Mouse (Mus musculus) urinary bladder, adult 18-20 months (tissue): ENCODE results near the gene Ap2b1.
"Not testable (repeated sequence)": the region's sequence is repeated elsewhere in the genome, so short reads cannot be mapped to it uniquely, and the experiment has no call there.

Source experiments
- DNase-seq, 2 experiments: peaks; one replicate each; pipeline ENCODE4 v3.0.0; 2022; ENCODE audit warnings: low spot score in 2 of 2, mixed read lengths in 2 of 2

The Ap2b1 gene

DNA sequence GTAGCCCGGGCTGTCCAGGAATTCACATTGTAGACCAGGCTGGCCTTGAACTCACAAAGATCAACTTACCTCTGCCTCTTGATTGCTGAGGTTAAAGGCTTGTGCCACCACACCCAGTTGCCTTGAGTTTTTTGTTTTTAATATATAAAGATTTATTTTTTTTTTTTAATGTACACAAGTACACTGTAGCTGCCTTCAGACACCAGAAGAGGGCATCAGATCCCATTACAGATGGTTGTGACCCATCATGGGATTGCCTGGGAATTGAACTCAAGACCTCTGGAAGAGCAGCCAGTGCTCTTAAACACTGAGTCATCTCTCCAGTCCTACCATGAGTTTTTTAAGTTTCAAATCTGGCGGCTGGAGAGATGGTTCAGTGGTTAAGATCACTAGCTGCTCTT is 2.6 kb downstream of the Ap2b1 start:
- no peak for DNase-seq

- DNase-seq: no peak
Observed at GRCm38 (mm10) chr11:83302124-83302523, 3.3 kb downstream of the Ap2b1 start.

DNA sequence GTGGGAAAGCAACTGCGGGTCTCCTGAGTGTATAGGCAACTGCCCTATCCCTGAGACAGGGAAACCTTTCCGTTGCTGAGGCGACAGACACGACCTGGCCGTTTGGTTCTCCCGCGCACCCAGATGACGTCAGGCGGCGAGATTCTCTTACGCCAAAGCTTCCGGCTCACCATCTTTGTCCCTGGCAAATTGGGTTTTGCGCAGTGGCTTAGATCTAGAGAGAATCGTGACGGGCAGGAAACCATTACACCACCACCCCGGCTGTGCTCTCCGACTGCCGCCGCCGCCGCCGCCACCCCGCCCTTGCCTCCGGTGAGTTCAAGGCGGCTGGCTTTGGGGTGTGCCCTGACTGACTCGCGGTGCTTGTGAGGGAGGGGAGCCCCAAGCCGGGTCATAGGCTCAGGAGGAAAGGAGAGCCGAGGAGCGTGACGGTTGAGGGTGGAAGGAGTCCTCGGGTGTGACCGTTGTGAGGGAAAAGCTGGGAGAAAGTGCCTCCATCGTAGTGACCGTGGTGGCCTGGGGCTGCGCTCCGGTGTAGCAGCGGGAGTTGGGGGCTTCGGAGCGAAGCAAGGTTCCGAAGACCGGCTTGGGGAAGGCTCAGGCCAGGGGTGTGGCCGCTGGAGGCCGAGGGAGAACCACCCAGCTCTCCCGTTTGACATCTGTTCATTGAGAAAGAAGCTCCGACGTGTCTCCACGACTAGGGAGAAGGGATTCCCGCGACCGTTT is 3.9 kb downstream of the Ap2b1 start, which contains the start of gene Pex12:
Gene Pex12 (minus strand): TSS at position 61 of the 726 bp plus-strand sequence.
- DNase-seq: peak; percentile 90

GRCm38 (mm10) chr11:83303751-83304150 is 4.9 kb downstream of the Ap2b1 start:
- peak in 1 of 2 experiments; percentile 34 for DNase-seq

DNA sequence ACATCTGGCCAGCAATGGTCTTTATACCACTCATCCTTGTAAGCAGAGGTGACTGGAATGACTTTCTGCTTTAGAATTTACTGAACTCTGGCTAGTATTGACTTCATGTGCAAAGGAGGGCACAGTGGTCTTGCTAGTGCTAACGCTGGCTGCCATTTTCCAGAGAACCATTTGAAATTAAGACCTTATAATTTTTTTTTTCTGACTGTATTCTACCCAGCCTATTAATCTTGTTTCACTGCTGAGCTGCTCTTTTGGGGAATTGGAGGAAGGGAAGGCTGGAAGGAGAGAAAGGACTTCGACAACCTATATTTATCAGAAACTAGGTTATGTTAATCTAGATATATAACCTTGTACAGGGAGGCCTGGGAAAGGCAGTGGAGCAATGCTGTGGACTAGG is 5.7 kb downstream of the Ap2b1 start:
- no peak for DNase-seq

- DNase-seq: no peak
Observed at GRCm38 (mm10) chr11:83306700-83307253, 8.0 kb downstream of the Ap2b1 start.

- DNase-seq: no peak
Observed at GRCm38 (mm10) chr11:83312471-83312870, 13.6 kb downstream of the Ap2b1 start.

DNA sequence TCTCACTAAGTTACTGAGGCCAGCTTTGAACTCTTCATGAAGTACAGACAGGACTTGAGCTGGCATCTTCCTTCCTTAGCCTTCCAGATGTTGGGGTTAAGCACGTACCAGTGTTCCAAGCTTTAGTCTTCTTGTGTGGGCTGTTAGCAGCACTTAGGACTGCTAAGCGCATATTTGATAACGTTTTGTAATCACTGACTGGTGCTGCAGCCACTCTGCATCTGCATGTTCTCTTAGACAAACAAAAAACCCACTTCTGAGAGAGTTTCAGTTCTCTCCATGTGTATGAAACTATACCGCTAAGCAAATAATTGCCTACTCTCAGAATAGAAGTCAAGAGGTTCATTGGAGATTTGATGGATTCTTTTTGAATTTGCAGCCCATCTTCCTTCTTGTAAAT is 20.2 kb downstream of the Ap2b1 start:
- no peak for DNase-seq

DNA sequence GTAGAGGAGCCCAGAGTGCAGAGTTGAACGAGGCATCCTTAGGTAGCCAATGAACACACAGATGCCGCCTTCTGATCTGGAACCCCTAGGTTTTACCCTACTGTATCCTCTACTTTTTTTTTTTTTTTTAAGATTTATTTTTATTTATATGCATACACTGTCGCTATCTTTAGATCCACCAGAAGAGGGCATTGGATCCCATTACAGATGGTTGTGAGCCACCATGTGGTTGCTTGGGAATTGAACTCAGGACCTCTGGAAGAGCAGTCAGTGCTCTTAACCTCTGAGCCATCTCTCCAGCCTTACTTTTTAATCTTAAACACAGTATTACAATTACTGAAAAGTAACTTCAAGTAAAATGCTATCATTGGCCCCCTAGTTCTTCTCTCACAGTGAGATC is 27.9 kb downstream of the Ap2b1 start:
- not testable (repeated sequence) for DNase-seq

GRCm38 (mm10) chr11:83327427-83327826 is 28.6 kb downstream of the Ap2b1 start:
- DNase-seq: peak in 1 of 2 experiments; percentile 34

- no peak for DNase-seq
Observed at GRCm38 (mm10) chr11:83335826-83336225, 37.0 kb downstream of the Ap2b1 start.

DNA sequence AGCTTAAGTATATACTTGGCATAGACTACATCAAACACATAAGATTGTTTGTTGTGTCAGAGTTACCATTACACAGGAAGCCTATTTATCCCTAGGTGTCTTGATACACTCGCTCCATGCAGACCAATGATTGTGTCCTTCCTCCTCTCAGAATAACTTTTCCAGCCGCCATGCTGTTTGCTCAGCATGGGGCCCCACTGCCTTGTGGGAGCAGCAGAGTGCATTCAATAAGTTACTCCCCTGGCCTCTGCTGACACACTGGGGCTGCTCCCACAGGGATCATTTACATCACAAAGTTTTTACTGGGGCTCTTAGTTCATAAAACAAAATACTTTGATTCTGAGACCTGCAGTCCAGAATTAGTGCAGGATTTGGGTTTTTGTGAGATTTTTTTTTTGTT is 40.9 kb downstream of the Ap2b1 start:
- DNase-seq: no peak

- no peak for DNase-seq
Observed at GRCm38 (mm10) chr11:83341716-83342245, 43.0 kb downstream of the Ap2b1 start.

GRCm38 (mm10) chr11:83355428-83355827 is 56.6 kb downstream of the Ap2b1 start:
- no peak for DNase-seq

DNA sequence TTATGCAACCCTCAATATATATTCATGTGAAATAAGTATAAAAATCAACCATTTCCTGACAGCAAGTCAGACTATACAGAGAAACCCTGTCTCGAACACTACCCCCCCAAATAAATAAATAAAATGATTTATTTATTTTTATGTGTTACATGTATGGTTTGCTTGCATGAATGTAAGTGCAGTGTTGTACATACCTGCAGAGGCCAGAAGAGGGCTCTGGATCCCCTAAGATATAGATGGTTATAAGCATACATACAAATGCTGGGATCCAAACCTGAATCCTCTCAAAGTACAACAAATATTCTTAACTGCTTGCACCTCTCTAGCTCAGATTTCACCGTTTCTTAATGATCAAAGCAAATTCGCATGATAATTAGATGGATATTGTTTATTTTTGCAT is 58.6 kb downstream of the Ap2b1 start:
- no peak for DNase-seq

- DNase-seq: no peak
Observed at GRCm38 (mm10) chr11:83364656-83365055, 65.8 kb downstream of the Ap2b1 start.

GRCm38 (mm10) chr11:83371267-83371666 is 72.4 kb downstream of the Ap2b1 start:
- DNase-seq: no peak

DNA sequence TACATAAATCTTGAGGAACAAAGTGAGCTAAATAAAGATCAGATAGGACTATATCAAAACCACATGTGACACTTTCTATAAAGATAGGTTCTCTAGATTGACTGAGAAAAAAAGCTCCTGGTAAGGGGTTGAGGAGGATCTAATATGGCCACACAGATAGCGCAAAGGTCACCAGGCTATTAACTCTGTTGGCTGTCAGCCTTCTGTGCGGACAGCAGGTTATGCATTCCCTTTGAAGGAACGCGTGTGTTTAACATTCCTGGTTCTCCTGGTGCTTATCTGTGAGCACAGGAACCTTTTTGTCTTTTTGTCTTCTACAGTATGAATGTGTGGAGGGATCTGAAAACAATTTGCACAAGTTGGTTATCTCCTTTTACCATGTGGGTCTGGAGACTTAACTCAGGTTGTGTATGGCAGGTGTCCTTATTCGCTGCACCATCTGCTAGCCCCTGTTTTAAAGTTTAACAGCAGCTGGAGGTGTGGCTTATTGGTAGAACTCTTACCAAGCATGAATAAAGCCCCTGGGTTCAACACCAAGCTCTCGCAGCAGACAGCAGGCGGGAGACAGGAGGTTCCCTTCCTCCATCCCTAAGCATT is 81.0 kb downstream of the Ap2b1 start:
- no peak for DNase-seq

DNA sequence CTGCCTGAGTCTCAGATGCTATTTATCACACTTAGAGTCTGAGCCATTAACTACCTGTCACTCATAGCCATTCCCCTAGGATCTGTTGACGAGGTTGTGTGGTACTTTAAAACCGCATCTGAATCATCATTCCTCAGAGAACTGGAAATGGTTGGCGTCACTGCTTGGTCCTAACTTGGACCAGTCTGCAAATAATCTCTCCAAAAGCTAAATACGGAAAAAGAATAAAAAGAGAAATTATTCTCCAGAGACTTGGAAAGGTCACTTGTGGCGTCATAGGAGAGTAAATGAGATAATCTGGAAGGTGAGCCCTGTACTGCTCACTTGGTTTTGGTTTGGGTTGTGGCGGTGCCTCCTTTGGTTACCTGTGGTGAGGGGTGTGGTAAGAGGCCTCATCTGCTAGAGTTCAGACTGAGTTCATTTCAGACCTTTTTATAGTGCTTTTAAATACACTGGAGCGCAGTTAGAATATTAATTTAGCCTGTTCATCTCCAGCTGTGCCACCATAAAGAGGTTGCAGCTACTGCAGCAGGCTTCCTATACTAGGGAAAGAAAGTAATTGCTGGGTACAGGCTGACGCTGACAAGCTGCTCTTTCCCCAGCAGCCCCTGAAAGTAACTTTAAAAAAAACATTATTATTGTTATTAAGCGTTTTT is 84.2 kb downstream of the Ap2b1 start:
- DNase-seq: no peak

GRCm38 (mm10) chr11:83383532-83383887 is 84.7 kb downstream of the Ap2b1 start:
- DNase-seq: no peak

DNA sequence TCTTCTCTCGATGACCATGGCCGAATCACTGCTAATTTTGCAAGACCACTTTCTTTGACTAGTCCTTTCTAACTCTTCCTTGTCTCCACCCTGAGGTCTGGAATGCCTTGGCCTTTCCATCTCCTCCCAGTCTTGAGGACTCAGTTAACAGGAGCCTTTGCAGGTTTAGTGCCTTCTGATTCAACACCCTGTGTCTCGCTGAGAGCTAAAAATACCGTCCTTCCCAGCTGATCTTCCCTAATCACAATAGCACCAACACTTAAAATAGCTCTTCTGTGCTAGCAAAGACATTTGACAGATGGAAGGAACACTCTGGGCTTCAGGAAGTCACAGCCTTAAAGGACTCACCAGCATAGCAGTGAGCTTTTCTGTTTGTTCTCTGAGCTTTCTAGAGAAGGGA is 94.2 kb downstream of the Ap2b1 start:
- DNase-seq: no peak

DNA sequence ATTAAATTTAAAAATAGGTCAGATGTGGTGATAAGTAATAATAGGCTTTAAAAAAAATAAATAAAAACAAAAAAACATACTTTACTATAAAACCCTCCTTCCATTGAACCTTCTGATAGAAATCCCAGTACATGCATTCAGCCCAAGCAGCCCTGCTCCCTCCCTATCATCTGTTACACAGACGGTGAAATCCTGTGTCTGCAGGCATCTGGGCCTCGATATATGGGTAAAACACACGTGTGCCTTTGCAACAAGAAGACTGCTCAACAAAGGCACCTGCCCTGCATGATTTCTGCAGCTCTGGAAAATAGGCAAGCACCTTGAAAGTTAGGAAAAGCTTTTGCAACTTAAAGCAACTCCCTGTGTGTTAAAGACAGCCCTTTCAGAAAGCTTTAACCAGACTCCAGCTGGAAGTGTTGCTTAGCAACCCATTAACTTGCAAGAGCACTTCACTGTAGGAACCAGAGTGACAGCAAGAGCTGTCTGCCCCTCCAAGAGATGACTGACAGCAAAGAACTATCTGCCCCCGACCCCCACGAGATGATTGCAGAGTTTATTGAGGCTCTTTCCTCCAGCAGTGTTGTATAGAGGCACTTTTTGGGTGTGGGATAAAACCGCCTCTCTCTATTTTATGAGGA is 96.1 kb downstream of the Ap2b1 start:
- DNase-seq: no peak
